8 mouse cellular contexts compared by ENCODE assay signal in genomic region chr6:88147411-88148003, GRCm38 (mm10). TPM values are rescaled to one million over a fixed set of nuclear protein-coding genes. Genes with fewer than 3 reads are reported as not detected.
DNase-seq lines count a peak whose midpoint lies in the region; ATAC-seq lines count a peak whose summit lies in the region.

No protein-coding gene starts in this region.

- DNase-seq in layer of hippocampus, adult 9-11 months = peak; percentile 61
- DNase-seq in layer of hippocampus, adult 9-10 months (ENCODE audit: low spot score) = no peak
- peak; percentile 77 for DNase-seq in adrenal gland, postnatal 14 days
- DNase-seq in kidney, postnatal 25 days = peak; percentile 65 to 87
- DNase-seq in telencephalon, adult 2 months (ENCODE audit: low read depth, low spot score) = peak; percentile 29
- DNase-seq in neural tube, embryonic 10.5 days (ENCODE audit: extremely low spot score, low spot score) = no peak

- ATAC-seq in granulocyte monocyte progenitor cell, adult 5-6 weeks (replicated peaks; ENCODE audit: poor library complexity, severe bottlenecking) = peak; percentile 15
- no peak for ATAC-seq in CD4-positive, CD25-positive, alpha-beta regulatory T cell, adult 4 months

RNA-seq across cellular contexts. Expression of gene Gata2, which starts 46.2 kb away (rescaled TPM):
- total RNA-seq in adrenal gland, postnatal 14 days (2021) = 26.3 and 36.4 TPM in 2 replicates
- total RNA-seq in granulocyte monocyte progenitor cell, adult 5-6 weeks (2014; fragmentation: Nextera tagmentation) = 21.0 and 27.1 TPM in 2 replicates
- total RNA-seq in granulocyte monocyte progenitor cell, adult 5-6 weeks (2017) = 3.2 and 6.4 TPM in 2 replicates
- under 1 TPM in 1 of 2 experiments, not detected in 1; 0.09 TPM for polyA plus RNA-seq in CD4-positive, CD25-positive, alpha-beta regulatory T cell, adult 4 months (2017; shearing (Covaris generic))

Comparison
In these comparisons a context has a peak if more than half of its experiments do, and no peak if none do; other contexts are left out.
1. DNase-seq: peak in layer of hippocampus, adult 9-11 months (single experiment), adrenal gland, postnatal 14 days (single experiment), kidney, postnatal 25 days (2 of 2) and telencephalon, adult 2 months (single experiment); none in layer of hippocampus, adult 9-10 months (single experiment) and neural tube, embryonic 10.5 days (single experiment).